Mouse (Mus musculus) heart, embryonic 16.5 days (tissue): Measurements from ENCODE around the gene Tstd3. TPM values are rescaled to one million over a fixed set of nuclear protein-coding genes. Genes with fewer than 3 reads are reported as not detected.

Source experiments
- ATAC-seq: fragments of 200-750 bp; cut with Nextera tagmentation; replicated peaks from 2 replicates; pipeline ENCODE4 v1.8.0; 2017; ENCODE audit warnings: moderate number of reproducible peaks; ENCODE audit not compliant: insufficient read depth, low FRiP score; ENCODE audit errors: extremely low read depth
- H3K27ac ChIP-seq: fragments of 300-500 bp; sonication (generic); 2 replicates; pipeline ENCODE4 v1.5.1; 2014; ENCODE audit warnings: mild to moderate bottlenecking, low read length, control low read depth, moderate library complexity
- H3K27me3 ChIP-seq: fragments of 300-500 bp; sonication (generic); 2 replicates; pipeline ENCODE4 v1.6.1; 2014; ENCODE audit warnings: low read length, mixed read lengths; ENCODE audit not compliant: control insufficient read depth, insufficient read depth
- H3K36me3 ChIP-seq: fragments of 300-500 bp; sonication (generic); 2 replicates; pipeline ENCODE4 v1.6.1; 2014; ENCODE audit not compliant: control insufficient read depth, insufficient read depth
- H3K4me1 ChIP-seq: fragments of 300-500 bp; sonication (generic); 2 replicates; pipeline ENCODE4 v1.6.1; 2014; ENCODE audit warnings: low read length, mixed read lengths; ENCODE audit not compliant: control insufficient read depth, insufficient read depth
- H3K4me2 ChIP-seq: fragments of 300-500 bp; sonication (generic); 2 replicates; pipeline ENCODE4 v1.6.1; 2014; ENCODE audit warnings: low read depth, mild to moderate bottlenecking, control low read depth, low read length
- H3K4me3 ChIP-seq: fragments of 300-500 bp; sonication (generic); 2 replicates; pipeline ENCODE4 v1.5.1; 2014; ENCODE audit warnings: mild to moderate bottlenecking, control low read depth, low read length
- H3K9ac ChIP-seq: fragments of 300-500 bp; sonication (generic); 2 replicates; pipeline ENCODE4 v1.6.1; 2014; ENCODE audit warnings: low read length, control low read depth
- H3K9me3 ChIP-seq: fragments of 300-500 bp; sonication (generic); replicated peaks from 2 replicates; pipeline ENCODE4 v1.6.1; 2016; ENCODE audit warnings: low read length; ENCODE audit not compliant: control insufficient read depth
- WGBS: fragments of 180-500 bp; shearing (Covaris S2); extraction: QIAGEN DNeasy Blood & Tissue Kit; methylation state at CpG from one replicate; pipeline ENCODE4 v1.1.7; 2014; 5-methylcytosine and 5-hydroxymethylcytosine counted together
- polyA plus RNA-seq: library from polyadenylated mRNA; unstranded; fragments of >200 nt; fragmentation: Nextera tagmentation; extraction: Ambion mirVana; gene quantifications from 2 replicates; pipeline ENCODE4 v1.2.1, GENCODE M21; 2015

The Tstd3 gene
- polyA plus RNA-seq, result 17.4 and 19.7 TPM in 2 replicates

DNA sequence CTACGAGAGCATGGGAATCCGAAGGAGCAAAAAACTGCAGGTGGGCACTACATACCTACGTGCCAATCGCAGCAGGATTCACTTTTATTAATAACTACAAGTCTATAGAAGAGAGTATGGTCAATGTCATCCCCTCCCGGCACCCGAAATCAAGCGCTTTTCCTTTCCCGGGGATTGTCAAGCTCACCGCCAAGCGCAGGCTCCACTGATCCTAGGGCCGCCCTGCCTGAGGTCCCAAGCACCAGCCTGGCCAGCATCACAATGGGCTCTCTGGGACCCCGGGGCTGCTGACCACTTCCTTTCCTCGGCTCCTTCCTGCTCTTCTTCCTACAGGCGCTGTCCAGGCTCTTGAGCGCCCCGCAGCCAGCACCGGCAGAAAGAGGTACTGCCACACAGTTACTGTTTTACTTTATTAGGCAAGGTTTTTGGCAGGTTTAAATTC, at the start of gene Tstd3, which contains the start of gene Usp45:
TSS of gene Tstd3 (minus strand) at position 350 of the 442 bp plus-strand sequence.
TSS of gene Usp45 (plus strand) at position 294 of the 442 bp plus-strand sequence.
- Histone ChIP-seq H3K9me3 (no peaks in the 10 kb centered on the region), H3K4me2 (peak within 1 kb of the TSS; percentile 89), H3K27me3 (no peaks in the 10 kb centered on the region), H3K9ac (peak within 1 kb of the TSS; percentile 83), H3K4me3 (peak within 1 kb of the TSS; percentile 84), H3K36me3 (no peaks in the 10 kb centered on the region), H3K27ac (peak within 1 kb of the TSS; percentile 40; the same call in 1 of the 2 replicates), H3K4me1 (peaks cover 4% of the 10 kb centered on the region)
- WGBS, result 1% methylated on average over 17 of the region's 17 CpGs
- ATAC-seq, result peak; percentile 83

DNA sequence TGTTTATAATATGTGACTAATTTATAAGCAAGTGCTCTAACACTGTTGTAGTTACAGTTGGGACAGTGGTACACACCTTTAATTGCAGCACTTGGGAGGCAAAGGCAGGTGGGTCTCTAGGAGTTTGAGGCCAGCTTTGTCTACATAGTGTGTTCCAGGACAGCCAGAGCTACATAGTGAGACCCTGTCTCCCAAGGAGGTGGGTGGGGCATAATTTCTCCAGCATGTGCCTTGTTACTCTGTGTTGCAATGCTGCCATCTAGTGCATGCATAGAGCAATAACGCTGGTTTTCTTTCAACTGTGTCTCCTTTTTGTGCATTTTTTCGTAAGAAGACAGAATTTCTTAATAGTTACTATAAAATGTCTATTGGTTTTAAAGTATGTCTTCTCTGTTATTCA, 47.0 kb upstream of the Tstd3 start:
- H3K4me3 ChIP-seq, result no peak overlapping the region
- ATAC-seq, result no peak; the same call in 1 of the 2 replicates
- H3K27me3 ChIP-seq, result no peaks in the 10 kb centered on the region
- H3K4me2 ChIP-seq, result no peak overlapping the region
- 42% methylated on average over 2 of the region's 2 CpGs for WGBS
- peaks cover 12% of the 10 kb centered on the region for H3K36me3 ChIP-seq
- no peak overlapping the region for H3K27ac ChIP-seq
- no peaks in the 10 kb centered on the region for H3K4me1 ChIP-seq
- no peak overlapping the region for H3K9ac ChIP-seq
- H3K9me3 ChIP-seq, result no peaks in the 10 kb centered on the region

DNA sequence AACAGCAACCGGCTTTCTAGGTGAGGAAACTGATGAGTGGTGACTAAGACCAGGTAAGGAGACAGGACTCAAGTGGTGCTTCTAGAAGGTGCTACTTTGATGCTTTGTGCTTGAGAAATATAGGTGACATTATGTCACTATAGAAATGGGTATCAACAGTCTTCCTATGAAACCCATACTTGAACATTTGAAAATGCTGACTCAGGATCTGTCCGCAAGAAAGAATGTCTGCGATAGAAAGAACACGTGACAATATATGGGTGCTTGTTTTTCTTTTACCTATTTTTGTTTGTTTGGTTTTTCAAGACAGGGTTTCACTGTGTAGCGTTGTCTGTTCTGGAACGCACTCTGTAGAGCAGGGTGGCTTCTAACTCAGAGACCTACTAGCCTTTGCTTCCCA, 45.6 kb upstream of the Tstd3 start:
- Histone ChIP-seq H3K36me3 (peaks cover 12% of the 10 kb centered on the region), H3K4me1 (no peaks in the 10 kb centered on the region), H3K9me3 (no peaks in the 10 kb centered on the region), H3K9ac (no peak overlapping the region), H3K27ac (no peak overlapping the region), H3K27me3 (no peaks in the 10 kb centered on the region), H3K4me2 (no peak overlapping the region), H3K4me3 (no peak overlapping the region)
- WGBS, result 84% methylated on average over 6 of the region's 6 CpGs
- ATAC-seq, result no peak

GRCm38 (mm10) chr4:21810608-21811007, 43.6 kb upstream of the Tstd3 start:
- no peaks in the 10 kb centered on the region for H3K9me3 ChIP-seq
- no peak overlapping the region for H3K9ac ChIP-seq
- H3K36me3 ChIP-seq, result peaks cover 13% of the 10 kb centered on the region
- H3K27ac ChIP-seq, result no peak overlapping the region
- H3K4me3 ChIP-seq, result no peak overlapping the region
- H3K4me1 ChIP-seq, result no peaks in the 10 kb centered on the region
- no peak for ATAC-seq
- H3K4me2 ChIP-seq, result no peak overlapping the region
- WGBS, result 93% methylated on average over 3 of the region's 3 CpGs
- no peaks in the 10 kb centered on the region for H3K27me3 ChIP-seq

DNA sequence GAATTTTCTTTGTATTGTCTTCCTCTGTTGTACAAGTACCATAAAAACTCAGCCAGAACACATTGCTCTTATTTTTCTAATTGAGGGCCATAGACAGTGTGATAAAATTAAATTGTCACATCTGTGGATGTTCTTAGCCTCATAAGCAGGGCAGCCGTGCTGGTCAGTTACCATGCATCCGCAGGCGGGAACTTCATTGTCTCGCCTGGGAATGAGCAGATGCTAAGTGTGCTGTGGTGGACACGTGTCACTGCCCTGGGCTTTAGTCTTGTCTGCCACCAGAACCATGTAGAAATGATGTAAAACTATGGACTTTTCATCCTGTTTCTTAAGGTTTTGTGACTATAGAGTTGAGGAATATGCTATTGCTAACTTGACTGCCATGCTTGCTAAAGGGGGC, 40.2 kb upstream of the Tstd3 start:
- Histone ChIP-seq H3K9ac (no peak overlapping the region), H3K4me2 (no peak overlapping the region), H3K27me3 (no peaks in the 10 kb centered on the region), H3K36me3 (peaks cover 20% of the 10 kb centered on the region), H3K4me1 (no peaks in the 10 kb centered on the region), H3K9me3 (no peaks in the 10 kb centered on the region), H3K4me3 (no peak overlapping the region), H3K27ac (no peak overlapping the region)
- 81% methylated on average over 5 of the region's 5 CpGs for WGBS
- ATAC-seq, result no peak

- WGBS, result 81% methylated on average over 2 of the region's 2 CpGs
- Histone ChIP-seq H3K4me1 (no peaks in the 10 kb centered on the region), H3K9me3 (no peaks in the 10 kb centered on the region), H3K27me3 (no peaks in the 10 kb centered on the region), H3K9ac (no peak overlapping the region), H3K4me2 (no peak overlapping the region), H3K27ac (no peak overlapping the region), H3K36me3 (peaks cover 28% of the 10 kb centered on the region), H3K4me3 (no peak overlapping the region)
- ATAC-seq, result no peak
Measured at GRCm38 (mm10) chr4:21801620-21802019, 34.6 kb upstream of the Tstd3 start.

- Histone ChIP-seq H3K27me3 (no peaks in the 10 kb centered on the region), H3K4me3 (no peak overlapping the region), H3K9ac (no peak overlapping the region), H3K4me2 (no peak overlapping the region), H3K4me1 (no peaks in the 10 kb centered on the region), H3K27ac (no peak overlapping the region), H3K9me3 (no peaks in the 10 kb centered on the region), H3K36me3 (peaks cover 25% of the 10 kb centered on the region)
- 93% methylated on average over 1 of the region's 1 CpGs for WGBS
- no peak for ATAC-seq
Measured at GRCm38 (mm10) chr4:21801013-21801412, 34.0 kb upstream of the Tstd3 start.

DNA sequence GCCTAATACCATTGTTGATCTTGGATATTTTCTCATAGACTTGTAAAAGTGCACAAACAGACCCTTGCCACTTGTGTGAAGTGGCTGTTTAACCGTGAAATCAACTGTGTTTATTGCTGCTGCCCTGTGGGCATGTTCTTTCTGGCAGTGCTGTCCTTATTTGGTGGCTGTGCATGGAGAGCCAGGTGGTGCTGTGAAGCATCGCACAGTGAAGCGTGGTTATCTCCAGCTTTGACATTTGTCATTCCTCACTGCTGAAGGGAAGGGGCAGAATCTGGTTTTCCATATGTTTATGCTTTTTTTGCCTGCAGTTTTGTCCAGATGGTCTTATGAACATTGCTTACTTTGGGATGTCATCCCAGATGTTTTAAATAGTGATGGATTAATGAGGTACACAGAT, 26.6 kb upstream of the Tstd3 start:
- peaks cover 13% of the 10 kb centered on the region for H3K36me3 ChIP-seq
- H3K4me1 ChIP-seq, result no peaks in the 10 kb centered on the region
- no peak for ATAC-seq
- H3K27me3 ChIP-seq, result no peaks in the 10 kb centered on the region
- H3K4me2 ChIP-seq, result no peak overlapping the region
- H3K9ac ChIP-seq, result no peak overlapping the region
- 26% methylated on average over 3 of the region's 3 CpGs for WGBS
- H3K4me3 ChIP-seq, result no peak overlapping the region
- no peak overlapping the region for H3K27ac ChIP-seq
- H3K9me3 ChIP-seq, result no peaks in the 10 kb centered on the region

DNA sequence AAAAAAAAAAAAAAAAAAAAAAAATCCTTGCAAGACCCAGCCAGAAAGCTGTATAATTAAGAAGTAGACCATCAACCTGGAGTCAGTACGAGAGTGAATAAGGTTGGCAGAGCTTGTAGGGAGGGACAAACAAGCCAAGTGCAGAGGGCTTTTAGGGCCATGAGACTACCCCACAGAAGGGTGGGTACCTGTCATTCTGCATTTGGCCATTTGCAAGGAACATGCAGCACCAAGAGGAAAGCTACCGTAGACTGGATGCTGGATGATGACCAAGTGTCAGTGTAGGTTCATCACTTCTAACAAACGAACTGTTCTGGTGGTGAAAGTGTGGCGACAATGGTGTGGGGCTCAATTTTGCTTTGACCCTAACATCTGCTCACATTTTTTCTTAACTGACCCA, 22.8 kb upstream of the Tstd3 start:
- Histone ChIP-seq H3K4me3 (no peak overlapping the region), H3K4me1 (no peaks in the 10 kb centered on the region), H3K4me2 (no peak overlapping the region), H3K27ac (no peak overlapping the region), H3K9ac (no peak overlapping the region), H3K36me3 (peaks cover 31% of the 10 kb centered on the region), H3K9me3 (no peaks in the 10 kb centered on the region), H3K27me3 (no peaks in the 10 kb centered on the region)
- ATAC-seq, result no peak
- 70% methylated on average over 4 of the region's 4 CpGs for WGBS
